8 mouse cellular contexts compared by ENCODE assay signal in genomic region chr15:101238885-101239511, GRCm38 (mm10). TPM values are rescaled to one million over a fixed set of nuclear protein-coding genes. Genes with fewer than 3 reads are reported as not detected.
A peak's percentile ranks its signal among the peaks of the same experiment; 100 is the strongest.
DNase-seq lines count a peak whose midpoint lies in the region; ATAC-seq and TF ChIP-seq lines count a peak whose summit lies in the region.

No protein-coding gene starts in this region.

- H3K27me3 ChIP-seq in E14TG2a.4 (ENCODE audit: insufficient read depth, low read length): 0 out of 2 replicates have a peak, but pooled peaks cover 4% of the 10 kb centered on the region
- H3K27me3 ChIP-seq in heart, embryonic 14.5 days (ENCODE audit: control insufficient read depth, insufficient read depth, low read length): no peaks in the 10 kb centered on the region

- DNase-seq in 3T3-L1 (ENCODE audit: low read depth, low spot score): peak; percentile 46
- peak; percentile 77 to 82 for DNase-seq in cerebellum, postnatal 14 days
- peak; percentile 63 to 64 for DNase-seq in layer of hippocampus, adult 8-10 months (ENCODE audit: low spot score in 2 of 2)
- peak; percentile 57 for DNase-seq in lung, postnatal 25 days (ENCODE audit: low spot score)
- peak; percentile 80 to 89 for DNase-seq in right cerebral cortex, postnatal 36 days (ENCODE audit: low spot score in 2 of 2)
- no peak for DNase-seq in yolk sac, embryonic 10.5 days (ENCODE audit: low spot score)

- 4% methylated on average over 27 of the region's 28 CpGs for WGBS in heart, embryonic 14.5 days

- peaks cover 73% of the 10 kb centered on the region for H3K4me1 ChIP-seq in E14TG2a.4 (replicated peaks; ENCODE audit: low read depth, low read length)
- H3K4me1 ChIP-seq in heart, embryonic 14.5 days (ENCODE audit: control insufficient read depth in 2 of 2, insufficient read depth in 2 of 2, low read length in 2 of 2): peaks cover 25 to 41% of the 10 kb centered on the region in 2 experiments

- H3K9ac ChIP-seq in heart, embryonic 14.5 days (ENCODE audit: low read length): peak overlapping the region; percentile 67

- H3K36me3 ChIP-seq in E14TG2a.4 (ENCODE audit: insufficient read depth, low read length): no peaks in the 10 kb centered on the region
- no peaks in the 10 kb centered on the region for H3K36me3 ChIP-seq in heart, embryonic 14.5 days (ENCODE audit: control insufficient read depth, insufficient read depth, low read length)

- peak; percentile 58 for TF ChIP-seq CTCF in E14TG2a.4 (conservative IDR thresholded peaks at IDR 0.05; ENCODE audit: low read length)

- peaks cover 8% of the 10 kb centered on the region for H3K9me3 ChIP-seq in E14TG2a.4 (ENCODE audit: low read length)
- no peaks in the 10 kb centered on the region for H3K9me3 ChIP-seq in heart, embryonic 14.5 days (ENCODE audit: control insufficient read depth, low read length)

- 0 out of 4 replicates have a peak overlapping the region, but pooled peaks of 1 of the 2 experiments have one; percentile 25 for H3K27ac ChIP-seq in heart, embryonic 14.5 days (replicated peaks in 1 of 2; ENCODE audit: control insufficient read depth in 1 of 2, insufficient read depth in 1 of 2, low read depth in 2 of 2, low read length in 2 of 2)

- H3K4me2 ChIP-seq in heart, embryonic 14.5 days (ENCODE audit: low read length): peak overlapping the region; percentile 77

- ATAC-seq in heart, embryonic 14.5 days (ENCODE audit: insufficient number of reproducible peaks, insufficient read depth, low FRiP score, low read depth): no peak

- H3K4me3 ChIP-seq in E14TG2a.4 (replicated peaks; ENCODE audit: low read length): peak overlapping the region; percentile 67
- peak overlapping the region; percentile 34 to 35 for H3K4me3 ChIP-seq in heart, embryonic 14.5 days (ENCODE audit: control insufficient read depth in 1 of 2, insufficient read depth in 1 of 2, low read depth in 1 of 2, low read length in 2 of 2)

RNA-seq across cellular contexts. Expression of gene Grasp, which starts 15.0 kb away (rescaled TPM):
- 3.8 and 5.5 TPM in 2 replicates for polyA plus RNA-seq in heart, embryonic 14.5 days (2014; fragmentation: Nextera tagmentation; extraction: Ambion mirVana)
- 10 to 100 TPM; 57.6 to 64.4 (median 61.9) TPM for total RNA-seq in layer of hippocampus, adult 8-10 months (2022)

RNA-seq across cellular contexts. Expression of gene Nr4a1, which starts 15.1 kb away (rescaled TPM):
- polyA plus RNA-seq in heart, embryonic 14.5 days (2014; fragmentation: Nextera tagmentation; extraction: Ambion mirVana): 6.0 and 6.6 TPM in 2 replicates
- total RNA-seq in layer of hippocampus, adult 8-10 months (2022): 10 to 100 TPM; 50.3 to 89.6 (median 71.5) TPM

RNA-seq across cellular contexts. Expression of gene Atg101, which starts 45.1 kb away (rescaled TPM):
- 49.5 and 50.4 TPM in 2 replicates for polyA plus RNA-seq in heart, embryonic 14.5 days (2014; fragmentation: Nextera tagmentation; extraction: Ambion mirVana)
- 10 to 100 TPM; 43.4 to 48.1 (median 46.1) TPM for total RNA-seq in layer of hippocampus, adult 8-10 months (2022)

RNA-seq across cellular contexts. Expression of gene 6030408B16Rik, which starts 54.0 kb away (rescaled TPM):
- polyA plus RNA-seq in heart, embryonic 14.5 days (2014; fragmentation: Nextera tagmentation; extraction: Ambion mirVana): 0.85 and 1.8 TPM in 2 replicates
- under 1 TPM in 3 of 4 experiments, not detected in 1; 0.26 to 0.55 (median 0.54) TPM for total RNA-seq in layer of hippocampus, adult 8-10 months (2022)
